Mouse (Mus musculus) hindbrain, embryonic 11.5 days (tissue): ENCODE data around the gene P3h4. TPM values are rescaled to one million over a fixed set of nuclear protein-coding genes. Genes with fewer than 3 reads are reported as not detected.

ENCODE experiments used
- ATAC-seq: fragments of 200-750 bp; cut with Nextera tagmentation; 2 replicates; pipeline ENCODE4 v1.8.0; 2017; ENCODE audit warnings: mild to moderate bottlenecking, moderate TSS enrichment, moderate library complexity; ENCODE audit not compliant: low FRiP score
- DNase-seq: peaks from one replicate; pipeline ENCODE4 v3.0.0-alpha.2; 2015; ENCODE audit warnings: low spot score
- H3K27ac ChIP-seq: fragments of 300-500 bp; sonication (generic); 2 replicates; pipeline ENCODE4 v1.5.1; 2014; ENCODE audit warnings: mild to moderate bottlenecking, low read depth, low read length
- H3K27me3 ChIP-seq: fragments of 300-500 bp; sonication (generic); 2 replicates; pipeline ENCODE4 v1.6.1; 2014; ENCODE audit warnings: mild to moderate bottlenecking, low read length, moderate library complexity, mixed read lengths; ENCODE audit not compliant: control insufficient read depth, insufficient read depth
- H3K36me3 ChIP-seq: fragments of 300-500 bp; sonication (generic); 2 replicates; pipeline ENCODE4 v1.6.1; 2014; ENCODE audit warnings: mild to moderate bottlenecking, low read length, moderate library complexity, mixed read lengths; ENCODE audit not compliant: control insufficient read depth, insufficient read depth
- H3K4me1 ChIP-seq: fragments of 300-500 bp; sonication (generic); replicated peaks from 2 replicates; pipeline ENCODE4 v1.6.1; 2014; ENCODE audit warnings: low read length, mixed read lengths; ENCODE audit not compliant: control insufficient read depth, insufficient read depth
- H3K4me2 ChIP-seq: fragments of 300-500 bp; sonication (generic); replicated peaks from 2 replicates; pipeline ENCODE4 v1.6.1; 2014; ENCODE audit warnings: mild to moderate bottlenecking, low read depth, low read length
- H3K4me3 ChIP-seq: fragments of 300-500 bp; sonication (generic); 2 replicates; pipeline ENCODE4 v1.5.1; 2014; ENCODE audit warnings: low read depth, low read length
- H3K9ac ChIP-seq: fragments of 300-500 bp; sonication (generic); 2 replicates; pipeline ENCODE4 v1.6.1; 2014; ENCODE audit warnings: low read depth, low read length
- H3K9me3 ChIP-seq: fragments of 300-500 bp; sonication (generic); 2 replicates; pipeline ENCODE4 v1.6.1; 2016; ENCODE audit warnings: low read length; ENCODE audit not compliant: control insufficient read depth
- WGBS: fragments of 180-500 bp; shearing (Covaris S2); extraction: QIAGEN DNeasy Blood & Tissue Kit; methylation state at CpG from one replicate; pipeline ENCODE4 v1.1.7; 2014; 5-methylcytosine and 5-hydroxymethylcytosine counted together
- polyA plus RNA-seq: library from polyadenylated mRNA; unstranded; fragments of >200 nt; fragmentation: Nextera tagmentation; extraction: Ambion mirVana; gene quantifications from 2 replicates; pipeline ENCODE4 v1.2.1, GENCODE M21; 2014

P3h4 gene
- polyA plus RNA-seq, 1 experiment from 2014 or later: 19.6 TPM

GRCm38 (mm10) chr11:100397600-100398389, 16.8 kb downstream of the P3h4 start, which contains the start of gene Jup:
TSS of gene Jup (minus strand) at chr11:100397763.
- Histone ChIP-seq H3K36me3 (no peaks in the 10 kb centered on the region), H3K4me1 (no peaks in the 10 kb centered on the region; the same call in 1 of the 2 replicates), H3K4me3 (peak within 1 kb of the TSS; percentile 53), H3K27ac (peak within 1 kb of the TSS; percentile 17; the same call in 1 of the 2 replicates), H3K9ac (peak within 1 kb of the TSS; percentile 74), H3K4me2 (peak within 1 kb of the TSS; percentile 39), H3K9me3 (no peaks in the 10 kb centered on the region), H3K27me3 (peaks cover 16% of the 10 kb centered on the region)
- peak; percentile 97 for ATAC-seq
- DNase-seq: peak; percentile 98
- 1% methylated on average over 35 of the region's 37 CpGs for WGBS

- ATAC-seq: peak; percentile 8
- no peaks in the 10 kb centered on the region for H3K9me3 ChIP-seq
- H3K9ac ChIP-seq: peak overlapping the region; percentile 74
- no peaks in the 10 kb centered on the region; the same call in 1 of the 2 replicates for H3K4me1 ChIP-seq
- H3K27ac ChIP-seq: peak overlapping the region; percentile 17; the same call in 1 of the 2 replicates
- H3K4me3 ChIP-seq: peak overlapping the region; percentile 53
- H3K4me2 ChIP-seq: peak overlapping the region; percentile 39
- H3K36me3 ChIP-seq: no peaks in the 10 kb centered on the region
- DNase-seq: peak; percentile 35
- peaks cover 16% of the 10 kb centered on the region for H3K27me3 ChIP-seq
- WGBS: 6% methylated on average over 42 of the region's 42 CpGs
Measured at GRCm38 (mm10) chr11:100396886-100397599, 17.6 kb downstream of the P3h4 start.

GRCm38 (mm10) chr11:100395861-100396631, 18.6 kb downstream of the P3h4 start:
- peak overlapping the region; percentile 39 for H3K4me2 ChIP-seq
- peak overlapping the region; percentile 53; the same call in 1 of the 2 replicates for H3K4me3 ChIP-seq
- no peaks in the 10 kb centered on the region; the same call in 1 of the 2 replicates for H3K4me1 ChIP-seq
- no peaks in the 10 kb centered on the region for H3K36me3 ChIP-seq
- no peaks in the 10 kb centered on the region for H3K9me3 ChIP-seq
- WGBS: 36% methylated on average over 15 of the region's 17 CpGs
- DNase-seq (no peak), ATAC-seq (no peak)
- H3K27ac ChIP-seq: 0 out of 2 replicates have a peak overlapping the region, but pooled peaks have one; percentile 14
- no peak overlapping the region for H3K9ac ChIP-seq
- H3K27me3 ChIP-seq: peaks cover 16% of the 10 kb centered on the region

- H3K4me2 ChIP-seq: 0 out of 2 replicates have a peak overlapping the region, but pooled peaks have one; percentile 6
- ATAC-seq (no peak), DNase-seq (no peak)
- peaks cover 16% of the 10 kb centered on the region for H3K27me3 ChIP-seq
- H3K36me3 ChIP-seq: no peaks in the 10 kb centered on the region
- H3K4me1 ChIP-seq: no peaks in the 10 kb centered on the region; the same call in 1 of the 2 replicates
- H3K9ac ChIP-seq: no peak overlapping the region
- H3K9me3 ChIP-seq: no peaks in the 10 kb centered on the region
- 45% methylated on average over 11 of the region's 11 CpGs for WGBS
- no peak overlapping the region for H3K4me3 ChIP-seq
- no peak overlapping the region for H3K27ac ChIP-seq
Measured at GRCm38 (mm10) chr11:100395200-100395599, 19.4 kb downstream of the P3h4 start.

- Histone ChIP-seq H3K9me3 (no peaks in the 10 kb centered on the region), H3K9ac (no peak overlapping the region), H3K4me1 (no peaks in the 10 kb centered on the region; the same call in 1 of the 2 replicates), H3K27ac (no peak overlapping the region), H3K27me3 (peaks cover 16% of the 10 kb centered on the region), H3K36me3 (no peaks in the 10 kb centered on the region), H3K4me2 (no peak overlapping the region), H3K4me3 (no peak overlapping the region)
- DNase-seq: no peak
- 66% methylated on average over 5 of the region's 5 CpGs for WGBS
- ATAC-seq: no peak
Measured at GRCm38 (mm10) chr11:100394353-100395074, 20.1 kb downstream of the P3h4 start.

- H3K9me3 ChIP-seq: no peaks in the 10 kb centered on the region
- H3K27me3 ChIP-seq: peaks cover 16% of the 10 kb centered on the region
- 75% methylated on average over 7 of the region's 7 CpGs for WGBS
- ATAC-seq (no peak), DNase-seq (no peak)
- no peaks in the 10 kb centered on the region; the same call in 1 of the 2 replicates for H3K4me1 ChIP-seq
- H3K9ac ChIP-seq: no peak overlapping the region
- H3K27ac ChIP-seq: no peak overlapping the region
- no peaks in the 10 kb centered on the region for H3K36me3 ChIP-seq
- no peak overlapping the region for H3K4me2 ChIP-seq
- no peak overlapping the region for H3K4me3 ChIP-seq
Measured at GRCm38 (mm10) chr11:100393733-100394132, 20.9 kb downstream of the P3h4 start.

- Histone ChIP-seq H3K4me2 (no peak overlapping the region), H3K9me3 (no peaks in the 10 kb centered on the region), H3K9ac (no peak overlapping the region), H3K4me3 (no peak overlapping the region), H3K27me3 (peaks cover 16% of the 10 kb centered on the region), H3K27ac (no peak overlapping the region), H3K4me1 (peaks cover 2% of the 10 kb centered on the region; the same call in 1 of the 2 replicates), H3K36me3 (no peaks in the 10 kb centered on the region)
- DNase-seq: no peak
- 89% methylated on average over 5 of the region's 5 CpGs for WGBS
- ATAC-seq: no peak
Measured at GRCm38 (mm10) chr11:100392958-100393357, 21.7 kb downstream of the P3h4 start.
